Mouse (Mus musculus) midbrain, postnatal 0 days (tissue): ENCODE results near the gene Cdr2l. TPM values are rescaled to one million over a fixed set of nuclear protein-coding genes. Genes with fewer than 3 reads are reported as not detected.
"Not testable (repeated sequence)": the region's sequence is repeated elsewhere in the genome, so short reads cannot be mapped to it uniquely, and the experiment has no call there.

ENCODE experiments used
- ATAC-seq: fragments of 200-750 bp; cut with Nextera tagmentation; 2 replicates; pipeline ENCODE4 v1.8.0; 2017; ENCODE audit warnings: moderate number of reproducible peaks, mild to moderate bottlenecking, moderate TSS enrichment, moderate library complexity; ENCODE audit not compliant: low FRiP score
- DNase-seq: peaks from one replicate; pipeline ENCODE4 v3.0.0-alpha.2; 2015; ENCODE audit warnings: low spot score
- H3K27ac ChIP-seq: fragments of 300-500 bp; sonication (generic); 2 replicates; pipeline ENCODE4 v1.5.1; 2014; ENCODE audit warnings: low read depth, mild to moderate bottlenecking, low read length, mixed read lengths
- H3K27me3 ChIP-seq: fragments of 300-500 bp; sonication (generic); 2 replicates; pipeline ENCODE4 v1.6.1; 2014; ENCODE audit warnings: low read length, control low read depth, mixed read lengths; ENCODE audit not compliant: insufficient read depth
- H3K36me3 ChIP-seq: fragments of 300-500 bp; sonication (generic); 2 replicates; pipeline ENCODE4 v1.6.1; 2014; ENCODE audit warnings: low read length, control low read depth, mixed read lengths; ENCODE audit not compliant: insufficient read depth
- H3K4me1 ChIP-seq: fragments of 300-500 bp; sonication (generic); 2 replicates; pipeline ENCODE4 v1.6.1; 2014; ENCODE audit warnings: mild to moderate bottlenecking, control low read depth, antibody characterized with exemption, low read length, mixed read lengths; ENCODE audit not compliant: insufficient read depth
- H3K4me2 ChIP-seq: fragments of 300-500 bp; sonication (generic); 2 replicates; pipeline ENCODE4 v1.6.1; 2014; ENCODE audit warnings: low read depth, mild to moderate bottlenecking, low read length, mixed read lengths; ENCODE audit not compliant: poor library complexity, severe bottlenecking
- H3K4me3 ChIP-seq: fragments of 300-500 bp; sonication (generic); 2 replicates; pipeline ENCODE4 v1.5.1; 2014; ENCODE audit warnings: low read depth, mild to moderate bottlenecking, low read length, moderate library complexity
- H3K9ac ChIP-seq: fragments of 300-500 bp; sonication (generic); replicated peaks from 2 replicates; pipeline ENCODE4 v1.6.1; 2014; ENCODE audit warnings: mild to moderate bottlenecking, low read length, moderate library complexity, mixed read lengths; ENCODE audit not compliant: poor library complexity, severe bottlenecking
- H3K9me3 ChIP-seq: fragments of 300-500 bp; sonication (generic); 2 replicates; pipeline ENCODE4 v1.6.1; 2016; ENCODE audit warnings: low read length, control low read depth
- CTCF ChIP-seq: IDR thresholded peaks from 2 replicates; pipeline ENCODE4 v1.5.1; 2016; ENCODE audit warnings: antibody characterized with exemption, mild to moderate bottlenecking
- WGBS: fragments of 180-500 bp; shearing (Covaris S2); extraction: QIAGEN DNeasy Blood & Tissue Kit; methylation state at CpG from one replicate; pipeline ENCODE4 v1.1.7; 2014; 5-methylcytosine and 5-hydroxymethylcytosine counted together
- polyA plus RNA-seq: library from polyadenylated mRNA; unstranded; fragments of >200 nt; fragmentation: Nextera tagmentation; extraction: Ambion mirVana; gene quantifications from 2 replicates; pipeline ENCODE4 v1.2.1, GENCODE M21; 2015
- total RNA-seq: library from RNA; depleted of rRNA; stranded (reverse); fragments of >200 nt; gene quantifications from 2 replicates; pipeline ENCODE4 v1.2.3, GENCODE M21; 2014

Gene Cdr2l
- total and polyA plus RNA-seq, 2 experiments from 2014 or later, result 17.2 to 68.8 TPM

GRCm38 (mm10) chr11:115377254-115377653 is 4.5 kb upstream of the Cdr2l start:
- Histone ChIP-seq H3K4me1 (0 out of 2 replicates have a peak, but pooled peaks cover 10% of the 10 kb centered on the region), H3K4me2 (no peak overlapping the region), H3K27ac (no peak overlapping the region), H3K4me3 (no peak overlapping the region), H3K27me3 (no peaks in the 10 kb centered on the region), H3K9me3 (no peaks in the 10 kb centered on the region), H3K36me3 (no peaks in the 10 kb centered on the region), H3K9ac (no peak overlapping the region)
- DNase-seq, result no peak
- no peak for TF ChIP-seq CTCF
- ATAC-seq, result no peak
- WGBS, result 86% methylated on average over 4 of the region's 4 CpGs

- DNase-seq (no peak), ATAC-seq (no peak)
- Histone ChIP-seq H3K9me3 (no peaks in the 10 kb centered on the region), H3K27ac (no peak overlapping the region), H3K4me1 (peaks cover 10% of the 10 kb centered on the region; the same call in 1 of the 2 replicates), H3K36me3 (no peaks in the 10 kb centered on the region), H3K4me3 (no peak overlapping the region), H3K4me2 (no peak overlapping the region), H3K27me3 (no peaks in the 10 kb centered on the region), H3K9ac (no peak overlapping the region)
- WGBS, result 90% methylated on average over 7 of the region's 7 CpGs
- no peak for TF ChIP-seq CTCF
Measured at GRCm38 (mm10) chr11:115377854-115378253, 3.9 kb upstream of the Cdr2l start.

DNA sequence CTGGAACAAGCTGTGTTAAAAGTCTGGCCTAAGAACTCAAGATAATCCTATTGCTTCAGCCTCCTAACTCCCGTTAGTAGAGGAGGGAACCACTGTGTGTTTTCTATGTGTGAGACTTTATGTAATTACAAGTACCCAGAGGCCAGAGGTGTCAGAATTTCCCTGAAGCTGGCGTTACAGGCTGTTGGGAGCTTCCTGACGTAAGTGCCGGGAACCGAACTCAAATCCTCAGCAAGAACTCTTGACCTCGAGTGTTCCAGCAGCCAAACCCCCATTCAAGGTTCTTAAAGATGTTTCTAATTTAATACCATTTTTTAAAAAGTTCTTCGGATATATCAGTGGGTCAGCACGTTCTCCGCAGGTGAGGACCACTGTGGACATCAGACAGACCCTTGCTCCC is 440 bp upstream of the Cdr2l start:
- H3K4me1 ChIP-seq, result peaks cover 17% of the 10 kb centered on the region
- peak overlapping the region; percentile 82 for H3K4me2 ChIP-seq
- ATAC-seq, result no peak
- peak overlapping the region; percentile 90; the same call in 1 of the 2 replicates for H3K4me3 ChIP-seq
- H3K9ac ChIP-seq, result no peak overlapping the region
- H3K27me3 ChIP-seq, result no peaks in the 10 kb centered on the region
- WGBS, result 14% methylated on average over 9 of the region's 9 CpGs
- no peak for TF ChIP-seq CTCF
- no peak overlapping the region for H3K27ac ChIP-seq
- no peak for DNase-seq
- no peaks in the 10 kb centered on the region for H3K9me3 ChIP-seq
- no peaks in the 10 kb centered on the region for H3K36me3 ChIP-seq

GRCm38 (mm10) chr11:115382891-115383290 is 1.2 kb downstream of the Cdr2l start:
- DNase-seq (no peak), ATAC-seq (no peak)
- TF ChIP-seq CTCF, result no peak
- WGBS, result 5% methylated on average over 5 of the region's 5 CpGs
- peak overlapping the region; percentile 82 for H3K4me2 ChIP-seq
- H3K27me3 ChIP-seq, result no peaks in the 10 kb centered on the region
- H3K9ac ChIP-seq, result peak overlapping the region; percentile 97
- H3K27ac ChIP-seq, result peak overlapping the region; percentile 95; the same call in 1 of the 2 replicates
- peak overlapping the region; percentile 90 for H3K4me3 ChIP-seq
- no peaks in the 10 kb centered on the region for H3K9me3 ChIP-seq
- peaks cover 17% of the 10 kb centered on the region for H3K4me1 ChIP-seq
- H3K36me3 ChIP-seq, result no peaks in the 10 kb centered on the region

DNA sequence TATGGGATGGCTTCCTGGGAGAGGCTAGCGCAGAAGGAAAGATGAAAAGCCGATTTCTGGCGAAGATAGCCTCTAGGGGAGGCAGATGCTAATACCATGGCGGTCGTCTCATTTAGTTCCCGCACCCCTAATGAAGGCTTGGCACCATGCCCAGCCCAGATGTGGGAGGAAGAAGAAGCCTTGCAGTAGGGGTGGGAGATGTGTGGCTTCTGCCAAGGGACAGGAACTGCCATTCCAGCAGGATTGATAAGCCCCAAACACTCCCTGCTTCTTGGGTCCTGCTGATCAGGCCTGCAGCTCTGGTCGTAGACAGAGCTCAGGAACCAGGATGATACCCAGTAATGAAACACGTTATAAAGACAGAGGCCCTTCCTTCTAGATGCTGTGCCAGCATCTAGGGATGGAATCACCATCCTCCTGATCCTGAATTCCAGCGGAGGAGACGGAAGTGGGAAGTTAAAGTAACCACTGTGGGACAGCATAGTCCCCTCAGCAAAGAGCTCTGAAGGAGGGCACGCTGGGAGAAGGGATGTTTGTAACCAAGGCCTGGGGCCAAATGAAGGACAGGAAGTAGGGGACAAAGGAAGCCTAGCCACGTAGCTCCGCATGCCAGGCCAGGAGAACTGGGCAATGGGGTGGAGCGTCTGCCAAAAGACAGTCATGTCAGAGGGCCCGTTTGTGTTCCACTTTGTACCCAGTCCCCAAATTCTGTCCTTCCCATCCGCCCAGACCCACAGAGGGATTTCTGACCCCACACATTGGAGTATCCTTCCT is 2.2 kb downstream of the Cdr2l start:
- Histone ChIP-seq H3K4me3 (peak overlapping the region; percentile 90), H3K4me1 (peaks cover 17% of the 10 kb centered on the region), H3K9me3 (no peaks in the 10 kb centered on the region), H3K36me3 (no peaks in the 10 kb centered on the region; the same call in 1 of the 2 replicates), H3K27me3 (no peaks in the 10 kb centered on the region), H3K27ac (peak overlapping the region; percentile 95), H3K4me2 (peak overlapping the region; percentile 82), H3K9ac (peak overlapping the region; percentile 97)
- TF ChIP-seq CTCF, result peak; percentile 8; the same call in 1 of the 2 replicates
- ATAC-seq, result no peak
- DNase-seq, result peak; percentile 76
- WGBS, result 26% methylated on average over 16 of the region's 16 CpGs

DNA sequence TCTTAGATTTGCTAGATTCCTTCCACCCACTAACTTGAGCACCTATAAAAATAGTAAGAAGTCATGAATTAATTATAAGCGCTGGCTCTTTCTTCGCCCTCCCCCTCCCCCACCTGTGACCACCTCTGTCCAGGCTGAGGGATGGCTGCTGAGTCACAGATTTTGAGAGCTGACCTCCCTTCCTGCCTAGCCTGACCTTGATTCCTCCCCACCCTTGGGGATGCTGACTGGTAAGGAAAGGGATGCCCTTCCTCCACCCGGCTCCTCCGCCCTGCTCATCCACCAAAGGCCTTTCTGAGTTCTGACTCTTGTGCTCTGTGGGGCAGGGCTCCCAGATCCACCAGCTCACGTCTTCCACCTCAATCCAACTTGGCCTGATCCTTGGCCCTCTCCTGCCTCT is 2.9 kb downstream of the Cdr2l start:
- Histone ChIP-seq H3K9me3 (no peaks in the 10 kb centered on the region), H3K4me1 (peaks cover 17% of the 10 kb centered on the region), H3K9ac (peak overlapping the region; percentile 97), H3K4me2 (peak overlapping the region; percentile 82), H3K4me3 (no peak overlapping the region), H3K27me3 (no peaks in the 10 kb centered on the region), H3K36me3 (no peaks in the 10 kb centered on the region; the same call in 1 of the 2 replicates), H3K27ac (0 out of 2 replicates have a peak overlapping the region, but pooled peaks have one; percentile 38)
- no peak for ATAC-seq
- DNase-seq, result no peak
- TF ChIP-seq CTCF, result no peak
- WGBS, result 74% methylated on average over 5 of the region's 5 CpGs

- H3K9me3 ChIP-seq, DNase-seq: not testable (repeated sequence)
- 91% methylated on average over 3 of the region's 3 CpGs for WGBS
Measured at GRCm38 (mm10) chr11:115386859-115387258, 5.1 kb downstream of the Cdr2l start.

More at GRCm38 (mm10) chr11:115386859-115387258, 5.1 kb downstream of the Cdr2l start:
- not testable (repeated sequence) for H3K4me2 ChIP-seq, H3K27me3 ChIP-seq, H3K9ac ChIP-seq, H3K36me3 ChIP-seq, H3K4me3 ChIP-seq, H3K27ac ChIP-seq, ATAC-seq
- H3K4me1 ChIP-seq, result peaks cover 17% of the 10 kb centered on the region
